16 mouse cellular contexts compared by ENCODE assay signal in genomic region chr12:58851677-58852385, GRCm38 (mm10).
DNase-seq lines count a peak whose midpoint lies in the region; ATAC-seq and TF ChIP-seq lines count a peak whose summit lies in the region.
"Had no signal": no experiment of that assay in that cellular context is flagged by ENCODE, and none has a peak within 500 bp of the region (broad histone marks: within the 10 kb centered on the region; RNA-seq: fewer than 3 reads in every experiment).

No protein-coding gene starts in this region.

- H3K4me2 ChIP-seq in forebrain, embryonic 15.5 days (replicated peaks), result no peak overlapping the region
- no peak overlapping the region for H3K4me2 ChIP-seq in forebrain, embryonic 11.5 days (ENCODE audit: low read depth, low read length, severe bottlenecking)
- no peak overlapping the region for H3K4me2 ChIP-seq in lung, embryonic 14.5 days
- H3K4me2 ChIP-seq in hindbrain, postnatal 0 days (ENCODE audit: low read depth, low read length), result no peak overlapping the region
- H3K4me2 ChIP-seq: heart, embryonic 15.5 days; intestine, embryonic 15.5 days; liver, embryonic 12.5 days; neural tube, embryonic 13.5 days had no signal

- no peak overlapping the region for H3K4me3 ChIP-seq in forebrain, embryonic 15.5 days
- no peak overlapping the region for H3K4me3 ChIP-seq in forebrain, embryonic 11.5 days (ENCODE audit: low read depth, low read length)
- H3K4me3 ChIP-seq in lung, embryonic 14.5 days (ENCODE audit: low read depth, low read length), result no peak overlapping the region
- H3K4me3 ChIP-seq in cerebellum, adult 2 months (replicated peaks; ENCODE audit: insufficient read depth, low read depth, low read length), result no peak overlapping the region
- no peak overlapping the region for H3K4me3 ChIP-seq in hindbrain, postnatal 0 days (ENCODE audit: low read length)
- H3K4me3 ChIP-seq: heart, embryonic 15.5 days; intestine, embryonic 15.5 days; liver, embryonic 12.5 days; neural tube, embryonic 13.5 days had no signal

- H3K9me3 ChIP-seq in forebrain, embryonic 15.5 days, result no peaks in the 10 kb centered on the region
- no peaks in the 10 kb centered on the region for H3K9me3 ChIP-seq in forebrain, embryonic 11.5 days (ENCODE audit: control insufficient read depth, low read length)
- no peaks in the 10 kb centered on the region for H3K9me3 ChIP-seq in lung, embryonic 14.5 days (ENCODE audit: low read depth, low read length)
- no peaks in the 10 kb centered on the region for H3K9me3 ChIP-seq in hindbrain, postnatal 0 days (ENCODE audit: low read length)
- H3K9me3 ChIP-seq: heart, embryonic 15.5 days; intestine, embryonic 15.5 days; liver, embryonic 12.5 days; neural tube, embryonic 13.5 days had no signal

- H3K27me3 ChIP-seq in forebrain, embryonic 15.5 days, result no peaks in the 10 kb centered on the region
- H3K27me3 ChIP-seq in forebrain, embryonic 11.5 days (ENCODE audit: control insufficient read depth, insufficient read depth, low read length), result no peaks in the 10 kb centered on the region
- no peaks in the 10 kb centered on the region for H3K27me3 ChIP-seq in lung, embryonic 14.5 days (ENCODE audit: insufficient read depth, low read length)
- no peaks in the 10 kb centered on the region for H3K27me3 ChIP-seq in cerebellum, adult 2 months (ENCODE audit: control insufficient read depth, insufficient read depth, low read length)
- H3K27me3 ChIP-seq in hindbrain, postnatal 0 days (ENCODE audit: insufficient read depth, low read length), result no peaks in the 10 kb centered on the region
- H3K27me3 ChIP-seq: heart, embryonic 15.5 days; intestine, embryonic 15.5 days; liver, embryonic 12.5 days; neural tube, embryonic 13.5 days had no signal

- H3K36me3 ChIP-seq in forebrain, embryonic 15.5 days, result no peaks in the 10 kb centered on the region
- no peaks in the 10 kb centered on the region for H3K36me3 ChIP-seq in forebrain, embryonic 11.5 days (ENCODE audit: control insufficient read depth, insufficient read depth, low read length)
- H3K36me3 ChIP-seq in lung, embryonic 14.5 days (ENCODE audit: insufficient read depth), result no peaks in the 10 kb centered on the region
- H3K36me3 ChIP-seq in hindbrain, postnatal 0 days (ENCODE audit: insufficient read depth, low read length), result no peaks in the 10 kb centered on the region
- H3K36me3 ChIP-seq: heart, embryonic 15.5 days; intestine, embryonic 15.5 days; liver, embryonic 12.5 days; neural tube, embryonic 13.5 days had no signal

- ATAC-seq in forebrain, embryonic 15.5 days (replicated peaks), result peak; percentile 73
- ATAC-seq in forebrain, embryonic 11.5 days (replicated peaks; ENCODE audit: low FRiP score), result no peak
- ATAC-seq in lung, embryonic 14.5 days (ENCODE audit: insufficient read depth), result no peak
- ATAC-seq in hindbrain, postnatal 0 days, result no peak
- ATAC-seq: liver, embryonic 12.5 days; midbrain, embryonic 16.5 days had no signal

- TF ChIP-seq CTCF in lung, embryonic 14.5 days (IDR thresholded peaks at IDR 0.05; ENCODE audit: low read depth), result no peak
- TF ChIP-seq CTCF in cerebellum, adult 2 months (IDR thresholded peaks at IDR 0.05; ENCODE audit: borderline replicate concordance, insufficient read depth, low read depth, low read length), result no peak
- no peak for TF ChIP-seq CTCF in hindbrain, postnatal 0 days (IDR thresholded peaks at IDR 0.05; ENCODE audit: low read depth)

- H3K4me1 ChIP-seq in forebrain, embryonic 15.5 days, result no peaks in the 10 kb centered on the region
- H3K4me1 ChIP-seq in forebrain, embryonic 11.5 days (replicated peaks; ENCODE audit: control insufficient read depth, insufficient read depth, low read length), result no peaks in the 10 kb centered on the region
- H3K4me1 ChIP-seq in lung, embryonic 14.5 days (ENCODE audit: insufficient read depth), result no peaks in the 10 kb centered on the region
- no peaks in the 10 kb centered on the region for H3K4me1 ChIP-seq in cerebellum, adult 2 months (ENCODE audit: control insufficient read depth, insufficient read depth, low read length)
- no peaks in the 10 kb centered on the region for H3K4me1 ChIP-seq in hindbrain, postnatal 0 days (ENCODE audit: insufficient read depth, low read length)
- H3K4me1 ChIP-seq: heart, embryonic 15.5 days; intestine, embryonic 15.5 days; liver, embryonic 12.5 days; neural tube, embryonic 13.5 days had no signal

- TF ChIP-seq POLR2A in cerebellum, adult 2 months (IDR thresholded peaks at IDR 0.05; ENCODE audit: borderline replicate concordance, insufficient read depth, low read length), result no peak

- 54% methylated on average over 6 of the region's 6 CpGs for WGBS in forebrain, embryonic 15.5 days
- 77% methylated on average over 6 of the region's 6 CpGs for WGBS in forebrain, embryonic 11.5 days
- 73% methylated on average over 6 of the region's 6 CpGs for WGBS in lung, embryonic 14.5 days
- 21% methylated on average over 6 of the region's 6 CpGs for WGBS in cerebellum, adult 2 months
- 56% methylated on average over 6 of the region's 6 CpGs for WGBS in hindbrain, postnatal 0 days

- no peak for DNase-seq in forebrain, embryonic 11.5 days (ENCODE audit: low spot score)
- peak; percentile 22 for DNase-seq in lung, embryonic 14.5 days
- no peak for DNase-seq in lung, postnatal 36 days
- DNase-seq in cerebellum, adult 2 months, result peak; percentile 25 to 34
- DNase-seq in hindbrain, postnatal 0 days (ENCODE audit: low spot score), result peak; percentile 20
- no peak for DNase-seq in urinary bladder, postnatal 10 days (ENCODE audit: low spot score)
- no peak for DNase-seq in spleen, postnatal 36 days (ENCODE audit: low spot score in 2 of 2)
- DNase-seq: gastrocnemius, postnatal 10 days; lung, postnatal 14 days; thymus, adult 2 months had no signal

- no peak overlapping the region for H3K9ac ChIP-seq in forebrain, embryonic 15.5 days (replicated peaks)
- no peak overlapping the region for H3K9ac ChIP-seq in forebrain, embryonic 11.5 days (ENCODE audit: low read length)
- H3K9ac ChIP-seq in lung, embryonic 14.5 days, result no peak overlapping the region
- no peak overlapping the region for H3K9ac ChIP-seq in hindbrain, postnatal 0 days (replicated peaks; ENCODE audit: low read length)
- H3K9ac ChIP-seq: heart, embryonic 15.5 days; intestine, embryonic 15.5 days; liver, embryonic 12.5 days; neural tube, embryonic 13.5 days had no signal

- no peak overlapping the region for H3K27ac ChIP-seq in forebrain, embryonic 15.5 days (replicated peaks)
- no peak overlapping the region for H3K27ac ChIP-seq in forebrain, embryonic 11.5 days (ENCODE audit: low read depth, low read length)
- no peak overlapping the region for H3K27ac ChIP-seq in lung, embryonic 14.5 days (ENCODE audit: low read depth)
- H3K27ac ChIP-seq in cerebellum, adult 2 months (ENCODE audit: insufficient read depth, low read length), result no peak overlapping the region
- no peak overlapping the region for H3K27ac ChIP-seq in hindbrain, postnatal 0 days
- H3K27ac ChIP-seq: heart, embryonic 15.5 days; intestine, embryonic 15.5 days; liver, embryonic 12.5 days; neural tube, embryonic 13.5 days had no signal

Comparison
In these comparisons a context has a peak if more than half of its experiments do, and no peak if none do; other contexts are left out.
1. DNase-seq: peak in lung, embryonic 14.5 days (single experiment), cerebellum, adult 2 months (2 of 2) and hindbrain, postnatal 0 days (single experiment); none in forebrain, embryonic 11.5 days (single experiment), lung, postnatal 36 days (single experiment), urinary bladder, postnatal 10 days (single experiment) and spleen, postnatal 36 days (0 of 2).